Mouse (Mus musculus): ENCODE results near the gene Urad. TPM values are rescaled to one million over a fixed set of nuclear protein-coding genes. Genes with fewer than 3 reads are reported as not detected.

The Urad gene
- polyA plus RNA-seq, 1 experiment from 2014 or later: not detected

DNA sequence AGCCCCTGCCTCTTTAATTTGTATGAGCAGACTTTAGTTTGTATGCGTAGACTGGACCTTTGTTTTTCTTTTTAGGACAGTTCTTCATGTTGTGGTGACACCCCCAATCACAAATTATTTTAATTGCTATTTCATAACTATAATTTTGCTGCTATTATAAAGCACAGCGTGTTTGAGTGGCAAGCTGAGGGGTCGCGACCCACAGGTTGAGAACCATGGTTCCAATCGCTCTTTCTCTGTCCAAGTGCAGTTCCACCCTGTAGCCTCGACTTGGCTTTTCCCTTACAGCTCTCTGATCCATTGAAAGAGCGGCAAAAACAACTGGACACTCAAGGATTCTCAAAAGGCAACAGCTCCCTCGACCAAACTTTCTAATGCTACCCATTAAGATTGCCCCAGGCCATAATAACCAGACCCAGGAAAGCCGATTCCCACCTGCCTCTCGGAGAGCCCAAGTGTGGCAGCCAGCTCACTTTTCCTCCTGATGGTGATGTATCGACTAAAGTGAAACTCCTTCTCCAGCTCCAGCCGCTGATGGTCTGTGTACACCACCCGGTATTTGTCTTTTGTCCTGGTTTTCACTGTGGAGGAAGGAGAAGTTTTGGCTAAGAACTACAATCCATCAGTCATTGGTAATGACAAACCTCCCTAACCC, 19.4 kb downstream of the Urad start:
- no peak overlapping the region for H3K4me3 ChIP-seq (replicated peaks; ENCODE audit: low read depth, low read length)
- H3K36me3 ChIP-seq (ENCODE audit: insufficient read depth, low read length): no peaks in the 10 kb centered on the region
- ATAC-seq (replicated peaks; ENCODE audit: low FRiP score, low read depth): no peak
- peaks cover 15% of the 10 kb centered on the region for H3K4me1 ChIP-seq (replicated peaks; ENCODE audit: insufficient read depth, low read length)
- DNase-seq (ENCODE audit: low spot score): no peak
- H3K4me2 ChIP-seq (ENCODE audit: low read length): no peak overlapping the region
- 6% methylated on average over 13 of the region's 13 CpGs for WGBS
- no peaks in the 10 kb centered on the region for H3K9me3 ChIP-seq (replicated peaks; ENCODE audit: low read length)
- peaks cover 95% of the 10 kb centered on the region for H3K27me3 ChIP-seq (ENCODE audit: insufficient read depth, low read length)
- no peak overlapping the region for H3K9ac ChIP-seq (ENCODE audit: low read depth, low read length)
- H3K27ac ChIP-seq: no peak overlapping the region
- no peak for TF ChIP-seq CTCF (IDR thresholded peaks at IDR 0.05; ENCODE audit: low read depth)

DNA sequence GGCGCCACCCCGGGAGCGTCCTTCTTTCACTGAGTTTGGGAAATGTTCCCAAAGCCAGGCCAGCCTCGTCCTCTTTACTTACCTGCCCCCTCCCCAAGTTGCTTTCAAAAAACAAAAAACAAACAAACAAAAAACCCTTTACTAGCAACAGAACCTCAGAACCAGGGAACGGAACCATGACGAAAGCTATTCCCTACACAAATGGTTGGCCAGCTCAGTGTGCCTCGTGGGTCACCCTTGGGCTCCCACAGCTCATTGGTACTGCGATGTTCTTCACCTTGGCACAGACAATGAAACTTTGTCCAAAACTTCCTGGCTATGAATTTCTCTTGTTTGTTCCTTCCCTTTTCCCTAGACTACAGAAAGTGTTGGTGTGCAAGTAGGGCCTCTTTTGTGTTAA, 20.1 kb downstream of the Urad start:
- 11% methylated on average over 8 of the region's 8 CpGs for WGBS
- Histone ChIP-seq H3K27me3 (ENCODE audit: insufficient read depth, low read length) (peaks cover 92% of the 10 kb centered on the region), H3K9me3 (replicated peaks; ENCODE audit: low read length) (no peaks in the 10 kb centered on the region), H3K27ac (no peak overlapping the region), H3K4me2 (ENCODE audit: low read length) (no peak overlapping the region), H3K4me3 (replicated peaks; ENCODE audit: low read depth, low read length) (no peak overlapping the region), H3K36me3 (ENCODE audit: insufficient read depth, low read length) (no peaks in the 10 kb centered on the region), H3K9ac (ENCODE audit: low read depth, low read length) (no peak overlapping the region), H3K4me1 (replicated peaks; ENCODE audit: insufficient read depth, low read length) (peaks cover 15% of the 10 kb centered on the region)
- DNase-seq (ENCODE audit: low spot score) (no peak), ATAC-seq (replicated peaks; ENCODE audit: low FRiP score, low read depth) (no peak)
- TF ChIP-seq CTCF (IDR thresholded peaks at IDR 0.05; ENCODE audit: low read depth): no peak

DNA sequence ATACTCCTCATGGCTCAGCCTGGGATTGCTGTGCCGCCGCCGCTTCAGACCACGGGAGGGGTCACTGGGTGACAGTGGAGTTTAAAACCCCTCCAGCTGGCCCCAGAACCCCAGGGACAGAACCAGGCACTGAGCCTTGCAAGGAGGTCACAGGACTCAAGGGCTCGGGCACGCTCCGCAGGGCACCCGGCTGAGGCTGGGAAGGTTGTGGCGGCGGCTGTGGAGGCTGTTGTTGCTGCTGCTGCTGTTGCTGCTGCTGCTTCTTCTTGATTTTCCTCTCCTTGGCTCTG, 20.5 kb downstream of the Urad start:
- H3K27ac ChIP-seq: no peak overlapping the region
- ATAC-seq (replicated peaks; ENCODE audit: low FRiP score, low read depth) (no peak), DNase-seq (ENCODE audit: low spot score) (no peak)
- 3% methylated on average over 10 of the region's 10 CpGs for WGBS
- H3K9me3 ChIP-seq (replicated peaks; ENCODE audit: low read length): no peaks in the 10 kb centered on the region
- H3K4me1 ChIP-seq (replicated peaks; ENCODE audit: insufficient read depth, low read length): peaks cover 13% of the 10 kb centered on the region
- H3K4me2 ChIP-seq (ENCODE audit: low read length): no peak overlapping the region
- no peak overlapping the region for H3K4me3 ChIP-seq (replicated peaks; ENCODE audit: low read depth, low read length)
- no peaks in the 10 kb centered on the region for H3K36me3 ChIP-seq (ENCODE audit: insufficient read depth, low read length)
- H3K9ac ChIP-seq (ENCODE audit: low read depth, low read length): no peak overlapping the region
- TF ChIP-seq CTCF (IDR thresholded peaks at IDR 0.05; ENCODE audit: low read depth): no peak
- H3K27me3 ChIP-seq (ENCODE audit: insufficient read depth, low read length): peaks cover 88% of the 10 kb centered on the region

DNA sequence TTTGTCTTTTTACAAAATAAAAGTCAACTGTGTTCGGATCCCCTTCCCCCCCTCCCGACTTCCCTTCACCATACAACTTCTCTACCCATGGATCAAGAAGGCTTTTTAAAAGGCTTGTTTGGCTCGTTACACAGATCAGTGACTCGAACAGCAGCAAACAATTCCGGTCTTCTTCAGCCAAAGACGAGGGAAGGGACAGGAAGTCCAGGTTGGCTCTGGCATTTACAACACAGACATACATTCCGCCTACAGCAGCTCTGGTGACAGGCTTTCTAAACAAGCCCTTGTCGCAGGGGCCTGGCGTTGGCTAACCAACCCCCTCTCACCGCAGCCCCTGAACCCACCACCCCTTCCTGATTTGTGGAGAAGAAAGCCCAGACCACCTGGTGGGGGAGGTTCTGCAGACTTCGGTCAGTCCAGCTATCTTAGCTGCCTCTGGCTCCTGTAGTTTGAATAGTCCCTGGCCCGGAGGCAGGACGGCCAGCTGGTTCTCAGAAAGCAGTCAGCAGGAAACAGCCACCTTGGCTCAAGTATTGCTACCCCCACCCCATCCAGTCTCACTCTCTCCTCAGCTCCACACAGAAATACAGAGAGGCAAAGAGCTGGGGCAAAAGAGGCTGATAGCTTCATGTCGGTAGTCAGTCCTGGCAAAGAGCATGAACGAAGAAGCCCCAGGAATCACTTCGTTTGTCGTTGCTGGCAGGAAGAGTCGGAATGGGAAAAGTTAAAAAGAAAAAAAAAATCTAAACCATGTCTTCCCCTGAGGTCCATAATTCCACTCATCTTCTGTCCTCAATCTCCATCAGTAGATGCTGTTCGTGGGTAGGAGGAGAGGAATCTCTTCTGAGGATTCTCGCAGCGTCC, 21.1 kb downstream of the Urad start:
- 5% methylated on average over 21 of the region's 21 CpGs for WGBS

DNA sequence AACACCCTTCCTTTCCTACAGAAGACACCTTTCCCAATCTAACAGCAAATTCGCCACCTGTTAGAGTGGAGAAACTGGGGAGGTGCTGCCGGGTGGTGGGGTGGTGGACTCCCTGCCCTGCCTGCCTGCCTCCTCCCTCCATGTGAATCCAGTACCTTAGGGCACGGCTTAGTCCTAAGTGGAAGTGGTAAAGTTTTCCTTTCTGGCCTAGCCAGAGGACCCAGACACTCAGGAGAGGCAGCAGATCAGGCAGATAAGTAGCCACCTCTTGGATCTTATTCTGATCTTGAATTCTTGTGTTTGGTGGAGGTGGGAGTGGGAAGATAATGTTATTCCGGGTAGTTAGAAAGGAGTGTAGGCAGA, 22.3 kb downstream of the Urad start:
- TF ChIP-seq CTCF (IDR thresholded peaks at IDR 0.05; ENCODE audit: low read depth): no peak
- H3K4me1 ChIP-seq (replicated peaks; ENCODE audit: insufficient read depth, low read length): peaks cover 7% of the 10 kb centered on the region; the same call in 1 of the 2 replicates
- no peak for DNase-seq (ENCODE audit: low spot score)
- ATAC-seq (replicated peaks; ENCODE audit: low FRiP score, low read depth): no peak
- H3K9ac ChIP-seq (ENCODE audit: low read depth, low read length): no peak overlapping the region
- no peaks in the 10 kb centered on the region for H3K9me3 ChIP-seq (replicated peaks; ENCODE audit: low read length)
- H3K36me3 ChIP-seq (ENCODE audit: insufficient read depth, low read length): no peaks in the 10 kb centered on the region
- peaks cover 78% of the 10 kb centered on the region for H3K27me3 ChIP-seq (ENCODE audit: insufficient read depth, low read length)
- H3K4me2 ChIP-seq (ENCODE audit: low read length): peak overlapping the region; percentile 45
- H3K4me3 ChIP-seq (replicated peaks; ENCODE audit: low read depth, low read length): peak overlapping the region; percentile 21
- no peak overlapping the region for H3K27ac ChIP-seq
- WGBS: 4% methylated on average over 4 of the region's 4 CpGs

More for the DNA sequence above, 21.1 kb downstream of the Urad start:
- ATAC-seq (replicated peaks; ENCODE audit: low FRiP score, low read depth) (no peak), DNase-seq (ENCODE audit: low spot score) (no peak)
- H3K4me1 ChIP-seq (replicated peaks; ENCODE audit: insufficient read depth, low read length): peaks cover 7% of the 10 kb centered on the region
- no peak overlapping the region for H3K9ac ChIP-seq (ENCODE audit: low read depth, low read length)
- no peak for TF ChIP-seq CTCF (IDR thresholded peaks at IDR 0.05; ENCODE audit: low read depth)
- no peak overlapping the region for H3K4me2 ChIP-seq (ENCODE audit: low read length)
- no peaks in the 10 kb centered on the region for H3K9me3 ChIP-seq (replicated peaks; ENCODE audit: low read length)
- no peaks in the 10 kb centered on the region for H3K36me3 ChIP-seq (ENCODE audit: insufficient read depth, low read length)
- no peak overlapping the region for H3K27ac ChIP-seq
- peaks cover 82% of the 10 kb centered on the region for H3K27me3 ChIP-seq (ENCODE audit: insufficient read depth, low read length)
- H3K4me3 ChIP-seq (replicated peaks; ENCODE audit: low read depth, low read length): no peak overlapping the region

DNA sequence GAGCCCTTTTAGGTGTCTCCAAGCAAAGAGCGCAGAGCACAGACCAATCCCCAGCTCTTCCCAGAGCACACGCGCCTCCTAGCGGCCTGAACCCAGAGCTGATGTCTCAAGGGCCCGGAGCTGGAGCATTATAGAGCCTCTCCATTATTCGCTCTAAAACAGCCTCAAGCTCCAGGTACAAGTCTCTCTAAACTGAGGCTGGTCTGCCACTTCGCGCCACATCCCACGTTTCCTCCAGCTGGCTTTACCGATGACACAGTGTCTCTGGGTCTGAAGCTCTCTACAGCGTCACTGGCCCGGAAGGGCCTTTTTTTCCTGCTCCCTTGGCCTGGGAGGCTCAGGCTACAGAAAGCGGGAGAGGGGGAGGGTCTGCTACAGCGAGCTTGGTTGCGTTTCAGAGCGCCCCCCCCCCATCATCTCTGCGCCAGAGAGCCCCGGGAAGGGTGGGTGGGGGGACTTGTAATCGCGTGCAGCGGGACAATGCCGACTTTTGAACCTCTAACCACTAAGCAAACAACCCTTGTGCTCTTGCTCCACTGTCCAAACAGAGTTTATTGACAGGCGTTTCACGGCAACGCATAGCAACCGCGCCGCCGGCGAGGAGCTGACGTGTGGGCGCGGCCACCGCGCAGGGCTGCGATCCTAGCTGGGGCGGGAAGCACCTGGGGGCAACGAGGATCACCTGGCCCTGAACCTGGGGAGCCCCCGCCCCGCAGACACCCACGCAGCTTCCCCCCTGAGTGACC, 22.8 kb downstream of the Urad start:
- Histone ChIP-seq H3K27me3 (ENCODE audit: insufficient read depth, low read length) (peaks cover 77% of the 10 kb centered on the region), H3K4me2 (ENCODE audit: low read length) (peak overlapping the region; percentile 45), H3K36me3 (ENCODE audit: insufficient read depth, low read length) (no peaks in the 10 kb centered on the region), H3K9ac (ENCODE audit: low read depth, low read length) (no peak overlapping the region), H3K27ac (no peak overlapping the region), H3K9me3 (replicated peaks; ENCODE audit: low read length) (no peaks in the 10 kb centered on the region), H3K4me1 (replicated peaks; ENCODE audit: insufficient read depth, low read length) (peaks cover 7% of the 10 kb centered on the region; the same call in 1 of the 2 replicates), H3K4me3 (replicated peaks; ENCODE audit: low read depth, low read length) (peak overlapping the region; percentile 21)
- under 1% methylated on average over 41 of the region's 41 CpGs for WGBS
- DNase-seq (ENCODE audit: low spot score) (peak; percentile 79), ATAC-seq (replicated peaks; ENCODE audit: low FRiP score, low read depth) (peak; percentile 73)
- peak; percentile 71 for TF ChIP-seq CTCF (IDR thresholded peaks at IDR 0.05; ENCODE audit: low read depth)

Data from kidney, postnatal 0 days (tissue).